Mouse (Mus musculus) G1E (cell line): ENCODE measurements around the gene Trp53rkb.

Experiments
- CTCF ChIP-seq: IDR thresholded peaks from 2 replicates; pipeline ENCODE4 v1.5.1; 2012; ENCODE audit warnings: low read depth, low read length, inconsistent platforms, mixed read lengths
- GATA1 ChIP-seq: IDR thresholded peaks from 2 replicates; pipeline ENCODE4 v1.6.1; 2012; ENCODE audit warnings: borderline replicate concordance, low read length, inconsistent platforms, mixed read lengths
- GATA2 ChIP-seq: IDR thresholded peaks from 2 replicates; pipeline ENCODE4 v1.6.1; 2012; ENCODE audit warnings: low read depth, low read length, inconsistent platforms, borderline replicate concordance
- POLR2AphosphoS5 ChIP-seq: IDR thresholded peaks from 2 replicates; pipeline ENCODE4 v1.6.1; 2012; ENCODE audit warnings: low read depth, low read length, inconsistent platforms; ENCODE audit not compliant: insufficient replicate concordance
- TAL1 ChIP-seq: conservative IDR thresholded peaks from 2 replicates; pipeline ENCODE4 v1.6.1; 2012; ENCODE audit warnings: low read depth, low read length, inconsistent platforms, mixed read lengths

- TF ChIP-seq CTCF = no peak
- TF ChIP-seq GATA1 = no peak
- no peak for TF ChIP-seq TAL1
- TF ChIP-seq POLR2AphosphoS5 = no peak
- no peak for TF ChIP-seq GATA2
Observed at GRCm38 (mm10) chr2:166754194-166754593, 38.1 kb upstream of the Trp53rkb start.
